Mouse (Mus musculus) ES-Bruce4 (cell line): Measurements from ENCODE around the gene Epha10. TPM values are rescaled to one million over a fixed set of nuclear protein-coding genes. Genes with fewer than 3 reads are reported as not detected.

Source experiments
- H3K27ac ChIP-seq: 2 replicates; pipeline ENCODE4 v1.5.1; 2012; ENCODE audit warnings: low read length, inconsistent platforms; ENCODE audit not compliant: insufficient read depth
- H3K27me3 ChIP-seq: 2 replicates; pipeline ENCODE4 v1.6.1; 2012; ENCODE audit warnings: mild to moderate bottlenecking, low read length, inconsistent platforms; ENCODE audit not compliant: control insufficient read depth, poor library complexity, insufficient read depth, severe bottlenecking
- H3K36me3 ChIP-seq: 2 replicates; pipeline ENCODE4 v1.6.1; 2012; ENCODE audit warnings: inconsistent platforms, mild to moderate bottlenecking, low read length, moderate library complexity; ENCODE audit not compliant: control insufficient read depth, poor library complexity, insufficient read depth, severe bottlenecking
- H3K4me1 ChIP-seq: one replicate; pipeline ENCODE4 v1.8.1; 2011; ENCODE audit warnings: low read length; ENCODE audit not compliant: control insufficient read depth, insufficient read depth
- H3K4me3 ChIP-seq: 2 replicates; pipeline ENCODE4 v1.5.1; 2011; ENCODE audit warnings: low read depth, mild to moderate bottlenecking, low read length
- H3K9ac ChIP-seq: 2 replicates; pipeline ENCODE4 v1.6.1; 2012; ENCODE audit warnings: low read depth, mild to moderate bottlenecking, inconsistent platforms; ENCODE audit not compliant: poor library complexity, severe bottlenecking
- H3K9me3 ChIP-seq: replicated peaks from 2 replicates; pipeline ENCODE4 v1.6.1; 2012; ENCODE audit warnings: mild to moderate bottlenecking, low read length, inconsistent platforms; ENCODE audit not compliant: control insufficient read depth, poor library complexity, insufficient read depth, severe bottlenecking
- CTCF ChIP-seq: IDR thresholded peaks from one replicate; pipeline ENCODE4 v1.8.1; 2011; ENCODE audit warnings: low read depth, low read length
- EP300 ChIP-seq: IDR thresholded peaks from 2 replicates; pipeline ENCODE4 v1.6.1; 2011; ENCODE audit warnings: low read depth, low read length; ENCODE audit not compliant: insufficient read depth
- POLR2A ChIP-seq: IDR thresholded peaks from one replicate; pipeline ENCODE4 v1.8.1; 2011; ENCODE audit warnings: low read length; ENCODE audit not compliant: insufficient read depth
- polyA plus RNA-seq: library from polyadenylated mRNA; stranded (reverse); fragments of >200 nt; gene quantifications from 2 replicates; pipeline ENCODE4 v1.2.4, GENCODE M21; 2011; ENCODE audit warnings: low read depth; ENCODE audit not compliant: missing spikeins, insufficient read depth, insufficient read length

The Epha10 gene
- 0.37 and 0.84 TPM in 2 replicates for polyA plus RNA-seq

DNA sequence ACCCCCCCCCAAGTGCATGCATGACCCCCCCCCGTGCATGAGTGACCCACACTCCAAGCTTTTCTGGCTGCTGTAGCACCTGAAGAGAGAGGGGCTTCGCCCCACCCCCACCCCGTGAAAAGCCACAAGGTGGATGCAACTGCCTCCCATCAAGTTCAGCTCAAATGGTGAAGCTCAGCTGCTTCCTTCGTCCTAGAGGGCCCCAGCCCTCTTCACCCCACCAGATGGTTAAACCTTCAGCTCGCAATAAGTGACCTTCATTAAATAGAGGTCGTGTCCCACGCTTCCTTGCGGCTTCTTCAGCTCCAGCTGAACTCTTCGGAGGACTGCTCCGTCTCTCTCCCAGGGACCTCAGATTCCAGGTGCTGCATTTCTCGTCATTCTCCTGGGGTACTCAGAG lies at the start of gene Epha10:
Epha10 (plus strand) TSS at position 301 of the 400 bp plus-strand sequence.
- peaks cover 5% of the 10 kb centered on the region for H3K4me1 ChIP-seq
- no peak within 1 kb of the TSS for H3K27ac ChIP-seq
- TF ChIP-seq EP300 (no peak), POLR2A (no peak), CTCF (no peak)
- H3K9ac ChIP-seq = no peak within 1 kb of the TSS
- no peaks in the 10 kb centered on the region for H3K36me3 ChIP-seq
- H3K9me3 ChIP-seq = no peaks in the 10 kb centered on the region
- H3K4me3 ChIP-seq = peak within 1 kb of the TSS; percentile 91
- H3K27me3 ChIP-seq = peaks cover 1% of the 10 kb centered on the region; the same call in 1 of the 2 replicates

DNA sequence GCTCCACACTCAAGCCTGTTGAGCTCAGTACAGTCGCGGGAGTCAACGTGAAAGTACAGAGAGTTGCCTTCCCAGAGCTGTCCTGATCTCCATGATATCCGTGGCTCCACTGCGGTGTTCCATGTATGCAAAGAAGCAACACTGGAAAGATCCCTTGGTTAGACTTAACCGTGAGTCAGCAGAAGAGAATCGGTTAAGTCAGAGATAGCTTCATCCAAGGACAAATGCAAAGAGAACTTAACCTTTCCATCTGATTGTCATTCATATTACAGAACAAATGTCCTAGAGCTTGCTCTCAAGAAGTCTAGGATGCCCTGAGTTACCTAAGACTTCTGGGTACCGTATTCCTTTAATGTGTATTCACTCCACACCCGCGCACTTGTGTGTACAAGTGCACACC lies 47.9 kb upstream of the Epha10 start:
- Histone ChIP-seq H3K4me3 (no peak overlapping the region), H3K36me3 (0 out of 2 replicates have a peak, but pooled peaks cover 3% of the 10 kb centered on the region), H3K9me3 (no peaks in the 10 kb centered on the region), H3K4me1 (peaks cover 8% of the 10 kb centered on the region), H3K27me3 (no peaks in the 10 kb centered on the region), H3K9ac (no peak overlapping the region), H3K27ac (peak overlapping the region; percentile 64)
- TF ChIP-seq EP300 = no peak
- TF ChIP-seq POLR2A = no peak
- TF ChIP-seq CTCF = no peak

DNA sequence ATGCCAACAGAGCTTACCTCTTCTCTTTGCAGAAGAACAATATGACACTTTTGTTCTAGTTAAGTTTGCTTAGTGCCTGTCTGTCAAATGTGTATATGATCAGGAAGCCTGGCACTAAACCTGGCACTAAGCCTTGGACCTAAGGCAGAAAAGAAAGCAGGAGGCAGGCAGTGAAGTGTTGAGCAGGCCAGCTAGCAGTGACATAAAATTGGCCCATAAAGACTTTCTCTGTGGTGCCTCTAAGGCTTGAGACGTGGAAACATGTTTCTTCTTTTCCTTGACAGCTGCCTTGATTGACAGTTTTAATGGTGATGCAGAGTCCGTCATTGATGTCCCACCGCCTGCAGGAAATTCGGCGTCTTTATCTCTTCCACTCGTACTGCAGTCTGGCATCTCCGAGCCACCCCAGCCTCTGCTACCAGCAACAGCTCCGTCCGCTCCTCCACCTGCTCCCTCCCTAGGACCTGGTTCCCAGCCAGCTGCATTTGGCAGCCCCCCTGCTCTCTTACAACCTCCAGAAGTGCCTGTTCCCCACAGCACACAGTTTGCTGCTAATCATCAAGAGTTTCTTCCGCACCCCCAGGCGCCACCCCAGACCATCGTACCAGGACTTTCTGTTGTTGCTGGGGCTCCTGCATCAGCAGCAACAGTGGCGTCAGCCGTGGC lies 42.5 kb upstream of the Epha10 start:
- no peak overlapping the region for H3K27ac ChIP-seq
- no peak overlapping the region for H3K4me3 ChIP-seq
- H3K4me1 ChIP-seq = no peaks in the 10 kb centered on the region
- peaks cover 15% of the 10 kb centered on the region for H3K36me3 ChIP-seq
- H3K9me3 ChIP-seq = no peaks in the 10 kb centered on the region
- H3K27me3 ChIP-seq = no peaks in the 10 kb centered on the region
- H3K9ac ChIP-seq = no peak overlapping the region
- TF ChIP-seq POLR2A (no peak), EP300 (no peak), CTCF (no peak)

DNA sequence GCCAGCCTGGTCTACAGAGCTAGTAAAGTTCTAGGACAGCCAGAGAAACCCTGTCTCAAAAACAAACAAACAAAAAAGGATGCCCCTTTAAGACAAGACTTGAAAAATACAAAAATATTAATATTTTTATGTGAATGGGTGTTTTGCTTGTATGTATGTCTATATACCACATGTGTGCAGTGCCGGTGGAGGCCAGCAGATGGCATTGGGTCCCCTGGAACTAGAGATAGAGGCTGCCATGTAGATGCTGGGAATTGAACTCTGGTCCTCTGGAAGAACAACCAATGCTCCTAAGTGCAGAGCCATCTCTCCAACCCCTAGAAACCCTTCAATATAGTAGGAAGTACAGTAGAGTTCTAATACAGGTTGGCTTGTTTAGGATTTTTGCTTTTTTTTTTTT lies 39.7 kb upstream of the Epha10 start:
- Histone ChIP-seq H3K27me3 (no peaks in the 10 kb centered on the region), H3K27ac (no peak overlapping the region), H3K36me3 (peaks cover 15% of the 10 kb centered on the region), H3K9me3 (no peaks in the 10 kb centered on the region), H3K4me3 (no peak overlapping the region), H3K4me1 (no peaks in the 10 kb centered on the region), H3K9ac (no peak overlapping the region)
- TF ChIP-seq EP300 (no peak), CTCF (peak; percentile 52)

DNA sequence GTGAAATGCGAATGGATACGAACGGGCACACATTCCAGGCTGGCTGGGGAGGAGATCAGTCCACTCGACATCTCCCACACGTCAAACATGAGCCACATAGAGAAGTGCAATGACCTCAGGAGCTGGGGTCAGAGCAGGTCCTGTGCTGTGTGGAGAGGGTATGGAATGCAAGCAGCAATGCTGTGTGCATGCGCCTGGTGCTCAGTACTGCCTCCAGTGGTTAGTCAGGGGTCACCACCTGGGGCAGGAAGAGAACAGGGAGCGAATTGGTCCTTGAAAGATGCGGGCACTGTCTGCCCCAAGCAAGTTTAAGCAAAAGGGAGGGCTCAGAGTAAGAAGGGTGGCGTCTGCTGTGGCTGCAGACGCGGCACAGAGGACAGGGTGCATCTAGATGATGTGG lies 37.2 kb upstream of the Epha10 start:
- Histone ChIP-seq H3K9me3 (no peaks in the 10 kb centered on the region), H3K27me3 (no peaks in the 10 kb centered on the region), H3K27ac (no peak overlapping the region), H3K9ac (no peak overlapping the region), H3K36me3 (peaks cover 6% of the 10 kb centered on the region), H3K4me1 (no peaks in the 10 kb centered on the region), H3K4me3 (no peak overlapping the region)
- TF ChIP-seq POLR2A (no peak), EP300 (no peak), CTCF (peak; percentile 96)

DNA sequence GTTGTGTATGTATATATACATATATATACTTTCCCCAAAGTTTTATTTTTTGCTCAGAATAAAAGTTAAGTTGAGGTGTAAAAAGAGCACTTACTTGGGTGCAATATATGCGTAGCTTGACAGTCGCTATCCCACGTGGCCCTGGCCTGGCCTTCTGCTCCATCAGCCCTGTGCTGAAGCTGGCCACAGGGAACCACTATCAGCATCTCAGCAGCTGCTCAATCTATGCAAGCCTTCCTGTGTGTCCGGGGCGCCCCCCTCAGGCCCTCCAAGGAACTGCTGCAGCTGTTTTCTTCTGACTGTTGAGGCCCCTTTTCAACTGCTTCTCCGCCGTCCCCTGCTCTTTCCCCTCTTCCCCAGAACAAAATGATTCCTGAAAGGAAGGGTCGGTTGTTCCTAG lies 33.1 kb upstream of the Epha10 start:
- Histone ChIP-seq H3K9ac (no peak overlapping the region), H3K36me3 (no peaks in the 10 kb centered on the region), H3K4me1 (peaks cover 2% of the 10 kb centered on the region), H3K9me3 (no peaks in the 10 kb centered on the region), H3K27me3 (no peaks in the 10 kb centered on the region), H3K4me3 (no peak overlapping the region), H3K27ac (no peak overlapping the region)
- TF ChIP-seq CTCF (peak; percentile 88), POLR2A (no peak)
